Mouse (Mus musculus): ENCODE data around the gene Mthfd1l.
"Not testable (repeated sequence)": the region's sequence is repeated elsewhere in the genome, so short reads cannot be mapped to it uniquely, and the experiment has no call there.

DNA sequence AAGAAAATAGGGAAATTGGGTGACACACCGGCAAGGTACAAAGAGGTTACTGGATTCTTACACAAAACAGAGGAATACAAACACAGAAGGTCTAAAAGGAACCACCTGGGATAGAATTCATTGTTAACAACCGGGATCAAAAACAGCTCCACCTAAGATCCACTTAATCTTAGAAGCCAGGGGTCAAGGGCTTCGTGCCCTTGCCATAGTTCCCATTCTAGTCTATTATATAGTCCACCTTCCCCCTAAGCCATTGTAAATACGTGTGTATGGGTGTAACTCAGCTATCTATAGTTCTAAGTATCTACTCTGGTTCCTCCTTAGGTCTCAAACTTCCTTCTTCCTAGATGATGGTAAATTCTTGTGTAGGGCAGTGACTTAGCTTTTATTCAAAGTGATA lies 99.6 kb downstream of the Mthfd1l start:
- TF ChIP-seq CTCF (IDR thresholded peaks at IDR 0.05; ENCODE audit: control insufficient read depth, insufficient read depth, insufficient replicate concordance, low read depth, low read length); POLR2A (IDR thresholded peaks at IDR 0.05; ENCODE audit: control insufficient read depth, low read depth, low read length): not testable (repeated sequence)
